Mouse (Mus musculus): ENCODE data around the gene Psmd1.

- TF ChIP-seq CTCF (IDR thresholded peaks at IDR 0.05; ENCODE audit: low read depth) (no peak), EP300 (IDR thresholded peaks at IDR 0.05; ENCODE audit: low read depth) (no peak)
Observed at GRCm38 (mm10) chr1:86094413-86094812, 30.2 kb downstream of the Psmd1 start.
